Mouse (Mus musculus): ENCODE measurements around the gene Igsf21.

The Igsf21 gene

GRCm38 (mm10) chr4:139993111-139993755 is 253.4 kb downstream of the Igsf21 start:
- DNase-seq (ENCODE audit: extremely low read depth, low read depth), result no peak

- DNase-seq (ENCODE audit: extremely low read depth, low read depth), result no peak
These were observed 259.7 kb downstream of the Igsf21 start for GRCm38 (mm10) chr4:139986913-139987312.

GRCm38 (mm10) chr4:139978716-139979115 is 267.9 kb downstream of the Igsf21 start:
- no peak for DNase-seq (ENCODE audit: extremely low read depth, low read depth)

GRCm38 (mm10) chr4:139977308-139977781 is 269.2 kb downstream of the Igsf21 start:
- no peak for DNase-seq (ENCODE audit: extremely low read depth, low read depth)
